Mouse (Mus musculus): ENCODE results near the gene Npas4. TPM values are rescaled to one million over a fixed set of nuclear protein-coding genes. Genes with fewer than 3 reads are reported as not detected.
"Not testable (repeated sequence)": the region's sequence is repeated elsewhere in the genome, so short reads cannot be mapped to it uniquely, and the experiment has no call there.

Gene Npas4
- 10 to 100 TPM; 13.7 to 30.9 TPM for total RNA-seq (2021)

- DNase-seq (ENCODE audit: low spot score in 2 of 2), result no peak
- intact Hi-C loops (cut with DNase I), result no loop called here
These were observed at the start of gene Npas4 for GRCm38 (mm10) chr19:4990256-4990625. TSS of gene Npas4 (minus strand) at chr19:4990316.

DNA sequence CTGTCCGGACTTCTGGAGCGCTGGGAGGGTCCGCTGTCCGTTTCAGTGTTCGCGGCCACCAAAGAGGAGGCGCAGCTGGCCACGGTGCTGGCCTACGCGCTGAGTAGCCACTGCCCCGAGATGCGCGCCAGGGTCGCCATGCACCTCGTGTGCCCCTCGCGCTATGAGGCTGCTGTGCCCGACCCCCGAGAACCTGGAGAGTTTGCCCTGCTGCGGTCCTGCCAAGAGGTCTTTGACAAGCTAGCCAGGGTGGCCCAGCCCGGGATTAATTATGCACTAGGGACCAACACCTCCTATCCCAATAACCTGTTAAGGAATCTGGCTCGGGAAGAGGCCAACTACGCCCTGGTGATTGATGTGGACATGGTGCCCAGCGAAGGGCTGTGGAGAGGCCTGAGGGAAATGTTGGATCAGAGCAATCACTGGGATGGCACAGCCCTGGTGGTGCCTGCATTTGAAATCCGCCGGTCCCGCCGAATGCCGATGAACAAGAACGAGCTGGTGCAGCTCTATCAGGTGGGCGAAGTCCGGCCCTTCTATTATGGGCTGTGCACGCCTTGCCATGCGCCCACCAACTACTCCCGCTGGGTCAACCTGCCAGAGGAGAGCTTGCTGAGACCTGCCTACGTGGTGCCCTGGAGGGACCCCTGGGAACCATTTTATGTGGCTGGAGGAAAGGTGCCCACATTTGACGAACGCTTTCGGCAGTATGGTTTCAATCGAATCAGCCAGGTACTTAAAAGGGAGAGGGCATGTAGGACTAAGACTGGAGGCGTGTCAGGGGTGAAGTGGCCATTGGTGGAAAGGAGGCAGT lies 49.4 kb upstream of the Npas4 start:
- peak; percentile 41 to 46 for DNase-seq (ENCODE audit: low spot score in 2 of 2)
- intact Hi-C loops (cut with DNase I), result no loop called here

GRCm38 (mm10) chr19:5038709-5039156 lies 48.6 kb upstream of the Npas4 start, which contains the start of the genes B4gat1 and AC124502.3:
TSS of gene B4gat1 (plus strand) at chr19:5038826.
TSS of gene AC124502.3 (plus strand) at chr19:5038891.
- intact Hi-C loops (cut with DNase I), result no loop called here
- peak; percentile 91 for DNase-seq (ENCODE audit: low spot score in 2 of 2)

- DNase-seq (ENCODE audit: low spot score in 2 of 2), result peak; percentile 85
- intact Hi-C loops (cut with DNase I), result no loop called here
These were observed 47.8 kb upstream of the Npas4 start for GRCm38 (mm10) chr19:5037678-5038571.

DNA sequence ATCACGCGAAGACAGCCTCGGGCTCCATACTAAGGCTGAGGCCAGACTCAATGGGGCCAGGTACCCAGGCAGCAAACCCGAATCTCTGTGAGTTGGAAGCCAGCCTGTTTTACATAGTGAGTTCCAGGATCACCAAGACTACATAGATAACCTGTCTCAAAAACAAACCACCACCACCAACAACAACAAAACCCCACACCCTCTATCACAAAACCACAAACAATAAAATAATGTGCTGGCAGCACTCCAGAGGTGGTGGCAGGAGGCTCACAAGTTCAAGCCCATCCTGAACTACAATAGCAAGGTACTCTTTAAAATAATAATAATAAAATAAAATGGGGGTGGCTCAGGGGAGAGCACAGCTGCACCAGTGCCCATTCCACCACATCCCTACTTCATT lies 46.5 kb upstream of the Npas4 start:
- no peak for DNase-seq (ENCODE audit: low spot score in 2 of 2)
- intact Hi-C loops (cut with DNase I), result no loop called here

DNA sequence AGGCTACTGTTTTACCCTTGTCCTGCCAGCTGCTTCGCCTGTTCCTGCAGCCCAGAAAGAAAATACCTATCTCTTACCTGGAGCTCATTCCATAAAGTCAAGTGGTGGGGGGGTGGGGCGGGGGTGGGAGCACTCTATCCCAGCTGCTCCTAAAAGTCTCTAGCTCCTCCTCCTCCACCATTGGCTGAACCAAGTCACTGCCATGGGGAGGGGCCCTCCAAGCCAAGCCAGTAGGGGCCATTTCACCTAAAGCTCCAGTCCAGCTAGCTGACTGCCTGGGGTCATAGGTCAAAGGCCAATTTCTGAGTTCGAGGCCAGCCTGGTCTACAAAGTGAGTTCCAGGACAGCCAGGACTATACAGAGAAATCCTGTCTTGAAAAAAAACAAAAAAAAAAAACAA lies 42.6 kb upstream of the Npas4 start:
- no peak for DNase-seq (ENCODE audit: low spot score in 2 of 2)
- intact Hi-C loops (cut with DNase I), result no loop called here

DNA sequence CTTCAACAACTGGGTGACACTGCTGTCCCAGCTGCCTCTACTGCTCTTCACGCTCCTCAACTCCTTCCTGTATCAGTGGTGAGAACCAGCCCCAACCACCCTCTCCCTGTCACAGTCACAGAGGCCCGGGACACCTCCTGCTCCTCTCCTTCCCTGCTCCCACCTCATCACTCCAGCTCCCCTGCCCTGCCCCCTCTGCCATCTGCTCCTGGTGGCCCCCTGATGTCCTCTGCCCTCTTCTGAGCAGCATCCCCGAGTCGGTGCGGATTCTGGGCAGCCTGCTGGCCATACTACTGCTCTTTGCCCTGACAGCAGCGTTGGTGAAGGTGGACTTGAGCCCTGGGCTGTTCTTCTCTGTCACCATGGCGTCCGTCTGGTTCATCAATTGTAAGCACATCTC lies 36.0 kb upstream of the Npas4 start:
- DNase-seq (ENCODE audit: low spot score in 2 of 2), result no peak
- intact Hi-C loops (cut with DNase I), result no loop called here

- peak; percentile 89 to 90 for DNase-seq (ENCODE audit: low spot score in 2 of 2)
- intact Hi-C loops (cut with DNase I), result no loop called here
These were observed 33.7 kb upstream of the Npas4 start, which contains the start of gene Slc29a2 for GRCm38 (mm10) chr19:5023621-5024479. TSS of gene Slc29a2 (plus strand) at chr19:5023860.

DNA sequence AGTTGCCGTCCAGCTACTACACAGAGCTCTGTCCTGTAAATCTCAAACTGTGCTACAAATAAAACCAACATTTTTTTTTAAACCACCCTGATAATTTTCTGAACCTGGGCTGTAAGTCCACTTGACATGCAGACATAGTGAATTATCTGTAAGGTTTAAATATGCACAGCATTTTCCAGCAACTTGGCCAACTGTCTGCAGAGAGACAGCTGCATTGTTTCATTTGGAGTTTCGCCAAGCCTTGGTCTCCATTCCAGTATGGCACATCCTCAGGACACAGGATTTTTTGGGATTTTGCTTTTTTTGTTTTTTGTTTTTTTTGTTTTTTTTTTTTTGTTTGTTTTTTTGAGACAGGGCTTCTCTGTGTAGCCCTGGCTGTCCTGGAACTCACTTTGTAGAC lies 31.3 kb upstream of the Npas4 start:
- DNase-seq (ENCODE audit: low spot score in 2 of 2), result no peak
- intact Hi-C loops (cut with DNase I), result no loop called here

- intact Hi-C loops (cut with DNase I), result loop anchor here (5.0 kb wide), 2 partner anchors 36 to 54 kb away; no protein-coding TSS in a partner anchor
- DNase-seq (ENCODE audit: low spot score in 2 of 2), result no peak
These were observed 28.1 kb upstream of the Npas4 start for GRCm38 (mm10) chr19:5018191-5018590.

- DNase-seq (ENCODE audit: low spot score in 2 of 2), result no peak
These were observed 27.5 kb upstream of the Npas4 start for GRCm38 (mm10) chr19:5017611-5018010.

GRCm38 (mm10) chr19:5016782-5017181 lies 26.7 kb upstream of the Npas4 start:
- intact Hi-C loops (cut with DNase I), result loop anchor here (5.0 kb wide), 2 partner anchors 34 to 56 kb away; no protein-coding TSS in a partner anchor
- DNase-seq (ENCODE audit: low spot score in 2 of 2), result no peak

More at GRCm38 (mm10) chr19:5017611-5018010, 27.5 kb upstream of the Npas4 start:
- intact Hi-C loops (cut with DNase I), result loop anchor here (5.0 kb wide), 2 partner anchors 35 to 55 kb away; no protein-coding TSS in a partner anchor

DNA sequence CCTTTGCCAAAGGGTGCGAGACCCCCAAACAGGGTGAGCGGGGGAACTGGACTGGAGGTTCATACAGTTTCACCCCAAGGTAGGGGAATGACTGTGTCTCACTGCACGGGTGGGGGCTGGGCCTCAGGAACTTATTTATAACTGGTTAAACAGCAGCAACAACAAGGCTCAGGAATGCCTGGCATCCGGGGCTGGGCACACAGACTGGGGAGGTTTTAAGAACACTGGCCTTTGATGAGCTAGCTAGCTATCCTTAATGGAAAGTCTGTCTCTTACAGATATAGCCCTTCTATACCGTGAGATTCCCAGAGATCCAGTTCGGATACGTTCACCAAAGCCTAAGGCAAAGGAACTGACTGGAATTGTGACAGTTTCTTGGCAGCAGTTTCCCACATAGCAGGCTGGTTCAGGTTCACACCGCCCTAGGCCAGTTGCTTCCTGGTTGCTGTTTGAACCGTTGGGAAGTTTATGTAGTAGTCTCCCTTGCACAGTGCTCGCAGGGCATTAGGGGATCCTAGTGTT lies 26.2 kb upstream of the Npas4 start:
- no peak for DNase-seq (ENCODE audit: low spot score in 2 of 2)
- intact Hi-C loops (cut with DNase I), result loop anchor here (5.0 kb wide), 2 partner anchors 34 to 56 kb away; no protein-coding TSS in a partner anchor

GRCm38 (mm10) chr19:5014961-5015398 lies 24.9 kb upstream of the Npas4 start:
- DNase-seq (ENCODE audit: low spot score in 2 of 2), result no peak

GRCm38 (mm10) chr19:5013138-5013537 lies 23.0 kb upstream of the Npas4 start:
- intact Hi-C loops (cut with DNase I), result no loop called here
- DNase-seq (ENCODE audit: low spot score in 2 of 2), result no peak

More at GRCm38 (mm10) chr19:5014961-5015398, 24.9 kb upstream of the Npas4 start:
- intact Hi-C loops (cut with DNase I), result loop anchor here (5.0 kb wide), 2 partner anchors 33 to 57 kb away; no protein-coding TSS in a partner anchor

GRCm38 (mm10) chr19:5004925-5005324 lies 14.8 kb upstream of the Npas4 start:
- intact Hi-C loops (cut with DNase I), result loop anchor here (5.0 kb wide), 1 partner anchor 43 kb away; the partner anchor contains the start of gene Mrpl11
- no peak for DNase-seq (ENCODE audit: low spot score in 2 of 2)

DNA sequence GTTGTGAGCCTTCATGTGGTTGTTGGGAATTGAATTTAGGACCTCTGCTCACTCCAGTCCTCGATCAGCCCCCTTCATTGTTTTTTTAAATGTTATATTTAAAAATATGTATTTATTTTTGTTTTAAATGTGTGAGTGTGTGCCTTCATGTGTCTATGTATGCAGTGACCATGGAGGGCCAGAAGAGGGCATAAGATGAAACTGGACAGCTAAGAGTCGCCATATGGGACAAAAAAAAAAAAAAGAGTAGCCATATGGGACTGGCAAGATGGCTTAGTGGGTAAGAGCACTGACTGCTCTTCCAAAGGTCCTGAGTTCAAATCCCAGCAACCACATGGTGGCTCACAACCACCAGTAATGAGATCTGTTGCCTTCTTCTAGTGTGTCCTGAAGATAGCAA lies 13.5 kb upstream of the Npas4 start:
- intact Hi-C loops (cut with DNase I), result loop anchor here (5.0 kb wide), 1 partner anchor 41 kb away; the partner anchor contains the start of gene Mrpl11
- not testable (repeated sequence) for DNase-seq (ENCODE audit: low spot score in 2 of 2)

DNA sequence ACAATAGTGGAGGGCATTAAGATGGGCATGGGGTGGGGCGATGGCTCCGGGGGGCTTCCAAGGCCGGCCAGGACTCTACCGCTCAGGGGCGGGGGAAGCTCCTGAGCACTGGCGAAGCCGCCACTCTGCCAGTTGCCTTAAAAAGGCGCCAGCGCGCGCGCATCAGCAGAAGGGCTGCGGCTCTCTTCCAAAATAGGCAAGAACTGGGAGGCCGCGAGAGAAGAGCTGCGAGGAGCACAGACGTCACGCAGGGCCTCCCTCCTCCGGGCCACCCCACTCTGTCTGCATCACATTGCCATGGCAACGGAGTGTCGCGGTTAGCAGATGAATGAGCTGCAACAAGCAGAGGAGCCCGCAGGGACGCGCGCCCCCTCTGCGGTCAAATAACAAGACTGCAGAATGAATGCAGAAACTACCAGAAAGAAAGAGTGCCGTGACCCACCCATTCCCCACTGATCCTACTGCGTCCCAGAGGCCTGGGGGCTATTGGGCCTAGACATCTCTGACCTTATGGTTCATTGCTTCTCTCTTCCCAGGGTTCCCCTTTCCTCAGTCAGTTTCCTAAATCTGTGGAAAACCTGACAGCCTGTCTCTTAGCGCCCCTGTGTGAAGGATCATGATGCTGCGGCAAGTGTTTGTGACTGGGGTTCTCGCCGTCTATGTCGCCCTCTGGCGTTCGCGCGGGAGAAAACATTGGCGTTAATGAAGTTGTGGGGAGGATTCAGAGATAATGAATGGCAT lies 11.7 kb upstream of the Npas4 start:
- DNase-seq (ENCODE audit: low spot score in 2 of 2), result peak; percentile 94 to 96
- intact Hi-C loops (cut with DNase I), result loop anchor here (1.0 to 5.0 kb wide), 3 partner anchors 9 to 40 kb away; partner anchors contain the start of gene Mrpl11

All from left cerebral cortex, postnatal 36 days (tissue).